Mouse (Mus musculus) cerebellum, adult 2 months (tissue): ENCODE data around the gene Prr7. TPM values are rescaled to one million over a fixed set of nuclear protein-coding genes. Genes with fewer than 3 reads are reported as not detected.
"Not testable (repeated sequence)": the region's sequence is repeated elsewhere in the genome, so short reads cannot be mapped to it uniquely, and the experiment has no call there.

Experiments
- DNase-seq, 2 experiments: peaks; one replicate each; pipeline ENCODE4 v3.0.0; 2021
- H3K27ac ChIP-seq: fragments of 200-500 bp; 2 replicates; pipeline ENCODE4 v1.5.1; 2012; ENCODE audit warnings: low read length, control low read depth, inconsistent platforms; ENCODE audit not compliant: insufficient read depth
- H3K27me3 ChIP-seq: fragments of 200-500 bp; 2 replicates; pipeline ENCODE4 v1.6.1; 2012; ENCODE audit warnings: inconsistent platforms, mild to moderate bottlenecking, low read length, moderate library complexity; ENCODE audit not compliant: control insufficient read depth, insufficient read depth
- H3K4me1 ChIP-seq: fragments of 200-500 bp; 2 replicates; pipeline ENCODE4 v1.6.1; 2011; ENCODE audit warnings: low read length; ENCODE audit not compliant: control insufficient read depth, insufficient read depth
- H3K4me3 ChIP-seq: fragments of 200-500 bp; replicated peaks from 2 replicates; pipeline ENCODE3; 2011; ENCODE audit warnings: mild to moderate bottlenecking, low read depth, low read length, control low read depth; ENCODE audit not compliant: insufficient read depth
- CTCF ChIP-seq: fragments of 200-500 bp; IDR thresholded peaks from 2 replicates; pipeline ENCODE4 v1.5.1; 2011; ENCODE audit warnings: low read depth, mild to moderate bottlenecking, control low read depth, low read length, moderate library complexity, borderline replicate concordance; ENCODE audit not compliant: insufficient read depth
- POLR2A ChIP-seq: fragments of 200-500 bp; IDR thresholded peaks from 2 replicates; pipeline ENCODE4 v1.6.1; 2011; ENCODE audit warnings: low read length, control low read depth, borderline replicate concordance; ENCODE audit not compliant: insufficient read depth
- WGBS: fragments of 180-500 bp; shearing (Covaris S2); methylation state at CpG from one replicate; pipeline ENCODE4 v1.1.7; 2018; 5-methylcytosine and 5-hydroxymethylcytosine counted together
- polyA plus RNA-seq: library from polyadenylated mRNA; depleted of rRNA; stranded (reverse); fragments of >200 nt; gene quantifications from 2 replicates; pipeline ENCODE4 v1.2.3, GENCODE M21; 2012

Gene Prr7
- polyA plus RNA-seq, 1 experiment, result 13.0 TPM

GRCm38 (mm10) chr13:55429226-55429888, 34.7 kb upstream of the Prr7 start:
- DNase-seq, result no peak
- no peaks in the 10 kb centered on the region for H3K27me3 ChIP-seq
- TF ChIP-seq POLR2A, result no peak
- TF ChIP-seq CTCF, result no peak
- no peak overlapping the region for H3K27ac ChIP-seq
- no peaks in the 10 kb centered on the region for H3K4me1 ChIP-seq
- no peak overlapping the region for H3K4me3 ChIP-seq
- 82% methylated on average over 12 of the region's 12 CpGs for WGBS

- TF ChIP-seq POLR2A (no peak), CTCF (no peak)
- Histone ChIP-seq H3K4me1 (no peaks in the 10 kb centered on the region), H3K27me3 (no peaks in the 10 kb centered on the region), H3K4me3 (no peak overlapping the region), H3K27ac (no peak overlapping the region)
- WGBS, result 76% methylated on average over 2 of the region's 2 CpGs
- DNase-seq, result no peak
These were observed 33.5 kb upstream of the Prr7 start for GRCm38 (mm10) chr13:55430566-55430965.

- no peaks in the 10 kb centered on the region for H3K4me1 ChIP-seq
- WGBS, result 71% methylated on average over 10 of the region's 10 CpGs
These were observed 32.0 kb upstream of the Prr7 start for GRCm38 (mm10) chr13:55431889-55432685.

GRCm38 (mm10) chr13:55437111-55437629, 26.9 kb upstream of the Prr7 start:
- not testable (repeated sequence) for DNase-seq, H3K4me1 ChIP-seq, H3K27me3 ChIP-seq, H3K4me3 ChIP-seq, H3K27ac ChIP-seq
- 81% methylated on average over 15 of the region's 15 CpGs for WGBS

More at GRCm38 (mm10) chr13:55431889-55432685, 32.0 kb upstream of the Prr7 start:
- DNase-seq, result no peak
- H3K4me3 ChIP-seq, result no peak overlapping the region
- H3K27ac ChIP-seq, result no peak overlapping the region
- no peaks in the 10 kb centered on the region for H3K27me3 ChIP-seq
- TF ChIP-seq CTCF (no peak), POLR2A (no peak)

GRCm38 (mm10) chr13:55443799-55444285, 20.2 kb upstream of the Prr7 start:
- no peak for TF ChIP-seq CTCF
- TF ChIP-seq POLR2A, result no peak
- Histone ChIP-seq H3K27me3 (no peaks in the 10 kb centered on the region), H3K4me3 (peak overlapping the region; percentile 76), H3K27ac (no peak overlapping the region; the same call in 1 of the 2 replicates), H3K4me1 (no peaks in the 10 kb centered on the region)
- 35% methylated on average over 9 of the region's 9 CpGs for WGBS
- DNase-seq, result no peak

- H3K27ac ChIP-seq, result peak overlapping the region; percentile 55; the same call in 1 of the 2 replicates
- peak overlapping the region; percentile 76 for H3K4me3 ChIP-seq
- under 1% methylated on average over 32 of the region's 33 CpGs for WGBS
- no peak for DNase-seq
- TF ChIP-seq CTCF (no peak), POLR2A (peak; percentile 71; the same call in 1 of the 2 replicates)
- H3K27me3 ChIP-seq, result no peaks in the 10 kb centered on the region
- H3K4me1 ChIP-seq, result no peaks in the 10 kb centered on the region
These were observed 19.7 kb upstream of the Prr7 start for GRCm38 (mm10) chr13:55444286-55444936.

GRCm38 (mm10) chr13:55444937-55445315, 19.1 kb upstream of the Prr7 start, which contains the start of gene Grk6:
Gene Grk6 (plus strand): TSS chr13:55445072.
- no peaks in the 10 kb centered on the region for H3K27me3 ChIP-seq
- peak within 1 kb of the TSS; percentile 87 for H3K4me3 ChIP-seq
- H3K27ac ChIP-seq, result peak within 1 kb of the TSS; percentile 81
- WGBS, result 0% methylated on average over 32 of the region's 35 CpGs
- peak; percentile 99 to 100 for DNase-seq
- H3K4me1 ChIP-seq, result no peaks in the 10 kb centered on the region
- TF ChIP-seq POLR2A, result no peak
- no peak for TF ChIP-seq CTCF
